Mouse (Mus musculus) liver, embryonic 14.5 days (tissue): Measurements from ENCODE around the gene Six5. TPM values are rescaled to one million over a fixed set of nuclear protein-coding genes. Genes with fewer than 3 reads are reported as not detected.

Source experiments
- ATAC-seq: fragments of 200-750 bp; cut with Nextera tagmentation; 2 replicates; pipeline ENCODE4 v1.8.0; 2017; ENCODE audit warnings: moderate number of reproducible peaks, mild to moderate bottlenecking, moderate library complexity; ENCODE audit not compliant: insufficient read depth
- DNase-seq, 3 experiments: peaks; one replicate each; pipeline ENCODE4 v3.0.0-alpha.2; 2012 to 2013; ENCODE audit warnings: low read depth in 3 of 3, low spot score in 3 of 3
- H3K27ac ChIP-seq: fragments of 300-500 bp; sonication (generic); 2 replicates; pipeline ENCODE4 v1.5.1; 2014; ENCODE audit warnings: moderate library complexity, mild to moderate bottlenecking, control low read depth, inconsistent platforms
- H3K27me3 ChIP-seq: fragments of 300-500 bp; sonication (generic); 2 replicates; pipeline ENCODE4 v1.6.1; 2014; ENCODE audit warnings: mild to moderate bottlenecking, low read length, moderate library complexity; ENCODE audit not compliant: control insufficient read depth, insufficient read depth
- H3K36me3 ChIP-seq: fragments of 300-500 bp; sonication (generic); replicated peaks from 2 replicates; pipeline ENCODE4 v1.6.1; 2014; ENCODE audit warnings: low read depth; ENCODE audit not compliant: control insufficient read depth, insufficient read depth
- H3K4me1 ChIP-seq, 2 experiments: fragments of 200-500 bp in 1 of 2; fragments of 300-500 bp in 1 of 2; sonication (generic) in 1 of 2; replicated peaks; 2 replicates each; pipeline ENCODE4 v1.6.1; 2012 to 2014; ENCODE audit warnings: antibody characterized with exemption in 1 of 2, inconsistent platforms in 1 of 2, low read length in 1 of 2; ENCODE audit not compliant: control insufficient read depth in 2 of 2, insufficient read depth in 2 of 2
- H3K4me2 ChIP-seq: fragments of 300-500 bp; sonication (generic); 2 replicates; pipeline ENCODE4 v1.6.1; 2014; ENCODE audit warnings: low read depth, mild to moderate bottlenecking, control low read depth, moderate library complexity
- H3K4me3 ChIP-seq, 2 experiments: fragments of 200-500 bp in 1 of 2; fragments of 300-500 bp in 1 of 2; sonication (generic) in 1 of 2; 2 replicates each; pipeline ENCODE4 v1.5.1; 2012 to 2014; ENCODE audit warnings: low read depth in 2 of 2, low read length in 2 of 2, mild to moderate bottlenecking in 2 of 2, control low read depth in 1 of 2, inconsistent platforms in 1 of 2, moderate library complexity in 1 of 2; ENCODE audit not compliant: insufficient read depth in 1 of 2
- H3K9ac ChIP-seq: fragments of 300-500 bp; sonication (generic); replicated peaks from 2 replicates; pipeline ENCODE4 v1.6.1; 2014; ENCODE audit warnings: mild to moderate bottlenecking, control low read depth, moderate library complexity
- H3K9me3 ChIP-seq: fragments of 300-500 bp; sonication (generic); 2 replicates; pipeline ENCODE4 v1.6.1; 2016; ENCODE audit warnings: low read length, mixed read lengths; ENCODE audit not compliant: control insufficient read depth
- CTCF ChIP-seq: IDR thresholded peaks from 2 replicates; pipeline ENCODE4 v1.5.1; 2016; ENCODE audit warnings: antibody characterized with exemption, low read depth, control low read depth
- EP300 ChIP-seq: IDR thresholded peaks from 2 replicates; pipeline ENCODE4 v1.6.1; 2016; ENCODE audit warnings: antibody characterized with exemption, low read depth
- WGBS: fragments of 180-500 bp; shearing (Covaris S2); extraction: QIAGEN DNeasy Blood & Tissue Kit; methylation state at CpG from one replicate; pipeline ENCODE4 v1.1.7; 2014; ENCODE audit not compliant: insufficient replicate concordance; 5-methylcytosine and 5-hydroxymethylcytosine counted together
- polyA plus RNA-seq, 2 experiments: library from polyadenylated mRNA; depleted of rRNA in 1 of 2; stranded (reverse) in 1 of 2; unstranded in 1 of 2; fragments of >200 nt; fragmentation: Nextera tagmentation in 1 of 2; extraction: Ambion mirVana in 1 of 2; gene quantifications; 2 replicates each; pipeline versions ENCODE4 v1.2.1 to v1.2.3; 2012 to 2014

Gene Six5
- polyA plus RNA-seq, 2 experiments = 0.60 to 3.3 TPM

GRCm38 (mm10) chr7:19050172-19050571, 44.2 kb upstream of the Six5 start:
- no peak overlapping the region for H3K9ac ChIP-seq
- H3K36me3 ChIP-seq = peaks cover 37% of the 10 kb centered on the region
- DNase-seq (no peak), ATAC-seq (no peak)
- H3K9me3 ChIP-seq = no peaks in the 10 kb centered on the region
- no peak overlapping the region for H3K4me2 ChIP-seq
- H3K27ac ChIP-seq = no peak overlapping the region
- H3K4me3 ChIP-seq = no peak overlapping the region
- no peaks in the 10 kb centered on the region for H3K4me1 ChIP-seq
- 71% methylated on average over 8 of the region's 8 CpGs for WGBS
- no peaks in the 10 kb centered on the region for H3K27me3 ChIP-seq
- TF ChIP-seq EP300 = no peak
- TF ChIP-seq CTCF = no peak

GRCm38 (mm10) chr7:19051161-19051560, 43.2 kb upstream of the Six5 start:
- 66% methylated on average over 4 of the region's 4 CpGs for WGBS
- Histone ChIP-seq H3K4me1 (no peaks in the 10 kb centered on the region), H3K9ac (no peak overlapping the region), H3K36me3 (peaks cover 29% of the 10 kb centered on the region), H3K9me3 (no peaks in the 10 kb centered on the region), H3K4me3 (no peak overlapping the region), H3K27me3 (no peaks in the 10 kb centered on the region), H3K27ac (no peak overlapping the region), H3K4me2 (no peak overlapping the region)
- no peak for TF ChIP-seq CTCF
- TF ChIP-seq EP300 = no peak
- ATAC-seq (no peak), DNase-seq (no peak)

- no peak overlapping the region for H3K9ac ChIP-seq
- no peaks in the 10 kb centered on the region for H3K4me1 ChIP-seq
- ATAC-seq (no peak), DNase-seq (no peak)
- no peaks in the 10 kb centered on the region for H3K9me3 ChIP-seq
- WGBS = 81% methylated on average over 15 of the region's 15 CpGs
- no peak overlapping the region for H3K4me3 ChIP-seq
- H3K27me3 ChIP-seq = no peaks in the 10 kb centered on the region
- TF ChIP-seq CTCF (no peak), EP300 (no peak)
- no peak overlapping the region for H3K4me2 ChIP-seq
- peaks cover 18% of the 10 kb centered on the region for H3K36me3 ChIP-seq
- no peak overlapping the region for H3K27ac ChIP-seq
These were observed 41.9 kb upstream of the Six5 start for GRCm38 (mm10) chr7:19052345-19053135.

- H3K27me3 ChIP-seq = no peaks in the 10 kb centered on the region
- no peak overlapping the region for H3K9ac ChIP-seq
- H3K36me3 ChIP-seq = peaks cover 12% of the 10 kb centered on the region; the same call in 1 of the 2 replicates
- DNase-seq (no peak), ATAC-seq (no peak)
- 80% methylated on average over 7 of the region's 7 CpGs for WGBS
- no peak overlapping the region for H3K4me3 ChIP-seq
- H3K4me2 ChIP-seq = no peak overlapping the region
- H3K27ac ChIP-seq = no peak overlapping the region
- no peak for TF ChIP-seq CTCF
- no peaks in the 10 kb centered on the region for H3K9me3 ChIP-seq
- no peaks in the 10 kb centered on the region for H3K4me1 ChIP-seq
These were observed 41.3 kb upstream of the Six5 start for GRCm38 (mm10) chr7:19053136-19053532.

- Histone ChIP-seq H3K4me2 (no peak within 1 kb of the TSS), H3K4me3 (no peak within 1 kb of the TSS), H3K27me3 (no peaks in the 10 kb centered on the region), H3K4me1 (no peaks in the 10 kb centered on the region), H3K9me3 (no peaks in the 10 kb centered on the region), H3K9ac (no peak within 1 kb of the TSS), H3K27ac (no peak within 1 kb of the TSS), H3K36me3 (peaks cover 11% of the 10 kb centered on the region; the same call in 1 of the 2 replicates)
- DNase-seq (no peak), ATAC-seq (no peak)
- WGBS = 54% methylated on average over 33 of the region's 33 CpGs
- TF ChIP-seq EP300 (no peak), CTCF (peak; percentile 69)
These were observed 40.2 kb upstream of the Six5 start, which contains the start of gene Rsph6a for GRCm38 (mm10) chr7:19054047-19054776. Gene Rsph6a (plus strand): TSS chr7:19054690.
